Mouse (Mus musculus) kidney, postnatal 36 days (tissue): ENCODE results near the gene Mlx.

Experiments
- DNase-seq, 2 experiments: peaks; one replicate each; pipeline ENCODE4 v3.0.0; 2021 to 2022; ENCODE audit warnings: mixed read lengths in 2 of 2

Mlx gene

GRCm38 (mm10) chr11:101066549-101067412 is 20.3 kb upstream of the Mlx start:
- peak; percentile 89 to 94 for DNase-seq

GRCm38 (mm10) chr11:101069391-101070188 is 17.5 kb upstream of the Mlx start, which contains the start of gene Naglu:
Naglu (plus strand) TSS chr11:101070012.
- DNase-seq: peak; percentile 98

GRCm38 (mm10) chr11:101070189-101070527 is 16.9 kb upstream of the Mlx start:
- no peak for DNase-seq

- no peak for DNase-seq
These were observed 16.1 kb upstream of the Mlx start for GRCm38 (mm10) chr11:101070987-101071386.

- no peak for DNase-seq
These were observed 15.2 kb upstream of the Mlx start for GRCm38 (mm10) chr11:101071810-101072428.

GRCm38 (mm10) chr11:101078121-101078520 is 9.0 kb upstream of the Mlx start, which contains the start of gene Hsd17b1:
Hsd17b1 (plus strand) TSS chr11:101078411.
- no peak for DNase-seq

- DNase-seq: no peak
These were observed 7.3 kb upstream of the Mlx start for GRCm38 (mm10) chr11:101079746-101080145.

GRCm38 (mm10) chr11:101080421-101080820 is 6.7 kb upstream of the Mlx start:
- DNase-seq: no peak

- DNase-seq: peak in 1 of 2 experiments; percentile 46
These were observed 5.4 kb upstream of the Mlx start for GRCm38 (mm10) chr11:101081659-101082058.

- peak; percentile 89 to 91 for DNase-seq
These were observed 4.6 kb upstream of the Mlx start, which contains the start of gene Coasy for GRCm38 (mm10) chr11:101082208-101083082. Coasy (plus strand) TSS chr11:101082565.

- peak; percentile 79 to 87 for DNase-seq
These were observed 3.9 kb upstream of the Mlx start for GRCm38 (mm10) chr11:101083083-101083697.

GRCm38 (mm10) chr11:101084246-101084645 is 2.8 kb upstream of the Mlx start:
- DNase-seq: no peak

- DNase-seq: no peak
These were observed 2.3 kb upstream of the Mlx start for GRCm38 (mm10) chr11:101084811-101085210.

GRCm38 (mm10) chr11:101085617-101086322 is 1.3 kb upstream of the Mlx start:
- peak; percentile 57 to 68 for DNase-seq

GRCm38 (mm10) chr11:101086323-101086674 is 778 bp upstream of the Mlx start:
- DNase-seq: no peak

- peak; percentile 56 to 76 for DNase-seq
These were observed 592 bp downstream of the Mlx start for GRCm38 (mm10) chr11:101087682-101088055.

- no peak for DNase-seq
These were observed 2.9 kb downstream of the Mlx start for GRCm38 (mm10) chr11:101089931-101090330.

GRCm38 (mm10) chr11:101094930-101095313 is 7.8 kb downstream of the Mlx start:
- DNase-seq: no peak

- DNase-seq: peak; percentile 97
These were observed 8.4 kb downstream of the Mlx start, which contains the start of gene Psmc3ip for GRCm38 (mm10) chr11:101095314-101096024. Psmc3ip (minus strand) TSS chr11:101095436.

- no peak for DNase-seq
These were observed 11.2 kb downstream of the Mlx start for GRCm38 (mm10) chr11:101098231-101098630.
